Mouse (Mus musculus) hindbrain, embryonic 16.5 days (tissue): ENCODE measurements around the gene Ndufaf8. TPM values are rescaled to one million over a fixed set of nuclear protein-coding genes. Genes with fewer than 3 reads are reported as not detected.
A peak's percentile ranks its signal among the peaks of the same experiment; 100 is the strongest.

Source experiments
- ATAC-seq: fragments of 200-750 bp; cut with Nextera tagmentation; 2 replicates; pipeline ENCODE4 v1.8.0; 2017; ENCODE audit warnings: moderate TSS enrichment, moderate library complexity
- H3K27ac ChIP-seq: fragments of 300-500 bp; sonication (generic); 2 replicates; pipeline ENCODE4 v1.5.1; 2014; ENCODE audit warnings: low read depth, mild to moderate bottlenecking, control low read depth, low read length, moderate library complexity
- H3K27me3 ChIP-seq: fragments of 300-500 bp; sonication (generic); replicated peaks from 2 replicates; pipeline ENCODE4 v1.6.1; 2014; ENCODE audit warnings: low read length; ENCODE audit not compliant: control insufficient read depth, insufficient read depth
- H3K36me3 ChIP-seq: fragments of 300-500 bp; sonication (generic); 2 replicates; pipeline ENCODE4 v1.6.1; 2014; ENCODE audit warnings: mild to moderate bottlenecking, low read length, moderate library complexity, mixed read lengths; ENCODE audit not compliant: control insufficient read depth, insufficient read depth
- H3K4me1 ChIP-seq: fragments of 300-500 bp; sonication (generic); 2 replicates; pipeline ENCODE4 v1.6.1; 2014; ENCODE audit warnings: low read depth, low read length; ENCODE audit not compliant: control insufficient read depth, insufficient read depth
- H3K4me2 ChIP-seq: fragments of 300-500 bp; sonication (generic); 2 replicates; pipeline ENCODE4 v1.6.1; 2014; ENCODE audit warnings: mild to moderate bottlenecking, low read length, control low read depth, moderate library complexity
- H3K4me3 ChIP-seq: fragments of 300-500 bp; sonication (generic); 2 replicates; pipeline ENCODE4 v1.5.1; 2014; ENCODE audit warnings: mild to moderate bottlenecking, low read length, control low read depth, moderate library complexity
- H3K9ac ChIP-seq: fragments of 300-500 bp; sonication (generic); 2 replicates; pipeline ENCODE4 v1.6.1; 2014; ENCODE audit warnings: low read depth, mild to moderate bottlenecking, control low read depth, low read length, moderate library complexity
- H3K9me3 ChIP-seq: fragments of 300-500 bp; sonication (generic); 2 replicates; pipeline ENCODE4 v1.6.1; 2014; ENCODE audit warnings: mild to moderate bottlenecking, low read length, moderate library complexity; ENCODE audit not compliant: control insufficient read depth
- WGBS: fragments of 180-500 bp; shearing (Covaris S2); extraction: QIAGEN DNeasy Blood & Tissue Kit; methylation state at CpG from one replicate; pipeline ENCODE4 v1.1.7; 2014; 5-methylcytosine and 5-hydroxymethylcytosine counted together
- polyA plus RNA-seq: library from polyadenylated mRNA; unstranded; fragments of >200 nt; fragmentation: Nextera tagmentation; extraction: Ambion mirVana; gene quantifications from 2 replicates; pipeline ENCODE4 v1.2.1, GENCODE M21; 2015

Ndufaf8 gene
- polyA plus RNA-seq, 1 experiment from 2014 or later, result 62.7 TPM

GRCm38 (mm10) chr11:120072986-120073647 lies 25.6 kb upstream of the Ndufaf8 start:
- 95% methylated on average over 9 of the region's 9 CpGs for WGBS
- ATAC-seq, result no peak
- Histone ChIP-seq H3K4me3 (no peak overlapping the region), H3K36me3 (peaks cover 48% of the 10 kb centered on the region), H3K4me2 (no peak overlapping the region), H3K27me3 (no peaks in the 10 kb centered on the region), H3K9ac (no peak overlapping the region), H3K4me1 (no peaks in the 10 kb centered on the region; the same call in 1 of the 2 replicates), H3K9me3 (no peaks in the 10 kb centered on the region), H3K27ac (no peak overlapping the region)

GRCm38 (mm10) chr11:120076191-120076590 lies 22.5 kb upstream of the Ndufaf8 start:
- Histone ChIP-seq H3K4me3 (no peak overlapping the region), H3K4me2 (no peak overlapping the region), H3K27ac (no peak overlapping the region), H3K9ac (no peak overlapping the region), H3K4me1 (no peaks in the 10 kb centered on the region), H3K9me3 (no peaks in the 10 kb centered on the region), H3K27me3 (no peaks in the 10 kb centered on the region), H3K36me3 (peaks cover 49% of the 10 kb centered on the region)
- no peak for ATAC-seq
- 85% methylated on average over 3 of the region's 3 CpGs for WGBS

GRCm38 (mm10) chr11:120080282-120080681 lies 18.4 kb upstream of the Ndufaf8 start:
- Histone ChIP-seq H3K27ac (no peak overlapping the region), H3K36me3 (peaks cover 38% of the 10 kb centered on the region), H3K9me3 (no peaks in the 10 kb centered on the region), H3K4me3 (no peak overlapping the region), H3K9ac (no peak overlapping the region), H3K27me3 (no peaks in the 10 kb centered on the region), H3K4me2 (no peak overlapping the region), H3K4me1 (peaks cover 2% of the 10 kb centered on the region)
- 92% methylated on average over 6 of the region's 6 CpGs for WGBS
- ATAC-seq, result no peak

- Histone ChIP-seq H3K9me3 (no peaks in the 10 kb centered on the region), H3K4me1 (peaks cover 14% of the 10 kb centered on the region), H3K36me3 (peaks cover 14% of the 10 kb centered on the region), H3K27me3 (no peaks in the 10 kb centered on the region), H3K27ac (peak overlapping the region; percentile 88), H3K9ac (peak overlapping the region; percentile 99), H3K4me3 (peak overlapping the region; percentile 95), H3K4me2 (peak overlapping the region; percentile 95)
- peak; percentile 6; the same call in 1 of the 2 replicates for ATAC-seq
- WGBS, result under 1% methylated on average over 24 of the region's 25 CpGs
Observed at GRCm38 (mm10) chr11:120085891-120086627, 12.7 kb upstream of the Ndufaf8 start.

- Histone ChIP-seq H3K36me3 (peaks cover 20% of the 10 kb centered on the region), H3K27me3 (no peaks in the 10 kb centered on the region), H3K9ac (peak within 1 kb of the TSS; percentile 99), H3K4me1 (peaks cover 14% of the 10 kb centered on the region), H3K4me2 (peak within 1 kb of the TSS; percentile 95), H3K27ac (peak within 1 kb of the TSS; percentile 88), H3K4me3 (peak within 1 kb of the TSS; percentile 95), H3K9me3 (no peaks in the 10 kb centered on the region)
- under 1% methylated on average over 41 of the region's 42 CpGs for WGBS
- ATAC-seq, result peak; percentile 99
Observed at GRCm38 (mm10) chr11:120086702-120087152, 12.0 kb upstream of the Ndufaf8 start, which contains the start of gene Cep131. Gene Cep131 (minus strand): TSS chr11:120086827.

GRCm38 (mm10) chr11:120090661-120091060 lies 8.1 kb upstream of the Ndufaf8 start:
- Histone ChIP-seq H3K9ac (no peak overlapping the region), H3K4me3 (no peak overlapping the region), H3K27ac (no peak overlapping the region), H3K4me2 (no peak overlapping the region), H3K27me3 (no peaks in the 10 kb centered on the region), H3K9me3 (no peaks in the 10 kb centered on the region), H3K4me1 (peaks cover 8% of the 10 kb centered on the region), H3K36me3 (peaks cover 35% of the 10 kb centered on the region)
- ATAC-seq, result no peak
- WGBS, result 89% methylated on average over 4 of the region's 4 CpGs

GRCm38 (mm10) chr11:120092817-120093591 lies 5.7 kb upstream of the Ndufaf8 start:
- H3K9ac ChIP-seq, result no peak overlapping the region
- no peaks in the 10 kb centered on the region for H3K9me3 ChIP-seq
- no peak overlapping the region for H3K4me3 ChIP-seq
- H3K27me3 ChIP-seq, result no peaks in the 10 kb centered on the region
- H3K27ac ChIP-seq, result no peak overlapping the region
- no peak for ATAC-seq
- H3K4me1 ChIP-seq, result peaks cover 7% of the 10 kb centered on the region
- 79% methylated on average over 23 of the region's 23 CpGs for WGBS
- no peak overlapping the region for H3K4me2 ChIP-seq
- H3K36me3 ChIP-seq, result peaks cover 38% of the 10 kb centered on the region

- 0% methylated on average over 3 of the region's 3 CpGs for WGBS
- peaks cover 16% of the 10 kb centered on the region; the same call in 1 of the 2 replicates for H3K36me3 ChIP-seq
- H3K9ac ChIP-seq, result no peak overlapping the region; the same call in 1 of the 2 replicates
- ATAC-seq, result no peak
- peaks cover 23% of the 10 kb centered on the region for H3K4me1 ChIP-seq
- H3K9me3 ChIP-seq, result no peaks in the 10 kb centered on the region
- H3K4me2 ChIP-seq, result no peak overlapping the region
- H3K27me3 ChIP-seq, result no peaks in the 10 kb centered on the region
- peak overlapping the region; percentile 71 for H3K27ac ChIP-seq
- no peak overlapping the region for H3K4me3 ChIP-seq
Observed at GRCm38 (mm10) chr11:120101036-120101435, 2.3 kb downstream of the Ndufaf8 start.
